Mouse (Mus musculus) testis, postnatal 10 days (tissue): Measurements from ENCODE around the gene Umps.
A peak's percentile ranks its signal among the peaks of the same experiment; 100 is the strongest.

Experiments
- DNase-seq: peaks from one replicate; pipeline ENCODE4 v3.0.0; 2021; ENCODE audit warnings: low spot score

Gene Umps

GRCm38 (mm10) chr16:33928788-33929462, 37.9 kb downstream of the Umps start:
- DNase-seq, result peak; percentile 68

GRCm38 (mm10) chr16:33927263-33927824, 39.5 kb downstream of the Umps start:
- no peak for DNase-seq

- no peak for DNase-seq
Observed at GRCm38 (mm10) chr16:33923758-33924157, 43.1 kb downstream of the Umps start.

GRCm38 (mm10) chr16:33923001-33923316, 43.9 kb downstream of the Umps start:
- DNase-seq, result no peak

GRCm38 (mm10) chr16:33922111-33923000, 44.5 kb downstream of the Umps start:
- no peak for DNase-seq

- no peak for DNase-seq
Observed at GRCm38 (mm10) chr16:33921514-33921913, 45.3 kb downstream of the Umps start.

GRCm38 (mm10) chr16:33917926-33918325, 48.9 kb downstream of the Umps start:
- DNase-seq, result no peak

GRCm38 (mm10) chr16:33917390-33917789, 49.4 kb downstream of the Umps start:
- DNase-seq, result peak; percentile 52

GRCm38 (mm10) chr16:33916473-33917251, 50.2 kb downstream of the Umps start:
- DNase-seq, result peak; percentile 82

GRCm38 (mm10) chr16:33914997-33915396, 51.8 kb downstream of the Umps start:
- DNase-seq, result no peak

GRCm38 (mm10) chr16:33908239-33908638, 58.6 kb downstream of the Umps start:
- no peak for DNase-seq
